Mouse (Mus musculus) brain, embryonic 14.5 days (tissue): Measurements from ENCODE around the gene Exoc7.

ENCODE experiments used
- CTCF ChIP-seq: fragments of 200-500 bp; IDR thresholded peaks from 2 replicates; pipeline ENCODE4 v1.5.1; 2012; ENCODE audit warnings: inconsistent platforms, mild to moderate bottlenecking, moderate library complexity, borderline replicate concordance; ENCODE audit not compliant: insufficient read depth, insufficient read length; ENCODE audit errors: extremely low read depth
- POLR2A ChIP-seq: fragments of 200-500 bp; IDR thresholded peaks from 2 replicates; pipeline ENCODE4 v1.6.1; 2012; ENCODE audit warnings: mild to moderate bottlenecking, inconsistent platforms, borderline replicate concordance; ENCODE audit not compliant: poor library complexity, insufficient read depth, insufficient read length, severe bottlenecking; ENCODE audit errors: extremely low read depth

- TF ChIP-seq CTCF (no peak), POLR2A (no peak)
Measured at GRCm38 (mm10) chr11:116255982-116256675, 50.9 kb downstream of the Exoc7 start.
